Mouse (Mus musculus) G1E (cell line): Measurements from ENCODE around the gene Npas3.

Experiments used
- CTCF ChIP-seq: IDR thresholded peaks from 2 replicates; pipeline ENCODE4 v1.5.1; 2012; ENCODE audit warnings: low read depth, low read length, inconsistent platforms, mixed read lengths
- GATA1 ChIP-seq: IDR thresholded peaks from 2 replicates; pipeline ENCODE4 v1.6.1; 2012; ENCODE audit warnings: borderline replicate concordance, low read length, inconsistent platforms, mixed read lengths

- no peak for TF ChIP-seq CTCF
- TF ChIP-seq GATA1 = no peak
Measured at GRCm38 (mm10) chr12:53983946-53984345, 735.5 kb downstream of the Npas3 start.
